Mouse (Mus musculus): ENCODE data around the gene Tsen34. TPM values are rescaled to one million over a fixed set of nuclear protein-coding genes. Genes with fewer than 3 reads are reported as not detected.

The Tsen34 gene
- total and polyA plus RNA-seq, 3 experiments, result 16.0 to 21.7 TPM; not detected in 1

DNA sequence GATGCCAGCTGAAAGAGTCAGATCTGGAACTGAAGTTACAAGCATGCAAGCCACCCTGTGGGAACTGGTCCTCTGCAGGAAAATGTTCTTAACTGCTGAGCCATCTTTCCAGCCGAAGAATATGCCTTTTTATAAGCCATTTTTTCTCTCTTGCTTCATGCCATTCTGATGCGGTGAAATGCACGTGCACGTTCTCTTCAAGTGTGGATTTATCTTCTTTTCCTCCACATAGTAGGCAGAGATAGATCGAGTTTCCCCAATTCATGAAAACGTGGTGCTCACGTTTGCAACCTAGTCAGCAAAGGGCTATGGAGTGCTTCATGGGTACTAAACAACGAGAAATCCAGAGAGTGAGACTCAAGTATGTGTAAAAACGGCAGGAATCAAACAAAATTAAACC is 48.8 kb upstream of the Tsen34 start:
- Histone ChIP-seq H3K9me3 (replicated peaks; ENCODE audit: insufficient read depth, low read length) (no peaks in the 10 kb centered on the region), H3K79me2 (ENCODE audit: control insufficient read depth, insufficient read depth, low read length, poor library complexity) (peaks cover 36% of the 10 kb centered on the region), H3K36me3 (ENCODE audit: control insufficient read depth in 1 of 2, insufficient read depth in 2 of 2, low read length in 2 of 2) (peaks cover 0 to 33% of the 10 kb centered on the region in 2 experiments; a peak in 3 of 4 replicates), H3K4me3 (ENCODE audit: control insufficient read depth in 1 of 2, insufficient read depth in 1 of 2, low read depth in 2 of 2, low read length in 2 of 2) (peak overlapping the region; percentile 44 to 45), H3K9ac (ENCODE audit: control insufficient read depth, low read depth, low read length, poor library complexity, severe bottlenecking) (peak overlapping the region; percentile 28), H3K4me1 (ENCODE audit: control insufficient read depth in 1 of 2, insufficient read depth in 2 of 2, low read length in 2 of 2) (peaks cover 3 to 36% of the 10 kb centered on the region in 2 experiments), H3K27ac (ENCODE audit: control insufficient read depth, low read depth, low read length) (peak overlapping the region; percentile 46), H3K27me3 (ENCODE audit: control insufficient read depth in 1 of 2, insufficient read depth in 2 of 2, low read length in 2 of 2) (no peaks in the 10 kb centered on the region)
- DNase-seq (ENCODE audit: low read depth, low spot score), result no peak
- TF ChIP-seq CTCF (IDR thresholded peaks at IDR 0.05 in 2 of 3, conservative IDR thresholded peaks at IDR 0.05 in 1 of 3; ENCODE audit: control insufficient read depth in 1 of 3, insufficient read depth in 1 of 3, low read depth in 2 of 3, low read length in 3 of 3, poor library complexity in 1 of 3, severe bottlenecking in 1 of 3) (no peak), SIN3A (IDR thresholded peaks at IDR 0.05; ENCODE audit: low read length) (peak; percentile 65; the same call in 1 of the 2 replicates), MEF2A (IDR thresholded peaks at IDR 0.05; ENCODE audit: extremely low read depth, insufficient replicate concordance, low read depth, low read length, poor library complexity, severe bottlenecking) (no peak), NELFE (IDR thresholded peaks at IDR 0.05; ENCODE audit: low read depth, low read length) (no peak), TBP (IDR thresholded peaks at IDR 0.05; ENCODE audit: low read depth, low read length) (no peak), ELF1 (IDR thresholded peaks at IDR 0.05; ENCODE audit: low read depth, low read length) (no peak), CHD1 (IDR thresholded peaks at IDR 0.05; ENCODE audit: low read depth, low read length) (0 out of 2 replicates have a peak, but pooled peaks have one; percentile 67), BHLHE40 (IDR thresholded peaks at IDR 0.05; ENCODE audit: borderline replicate concordance, low read depth, low read length) (peak; percentile 65; the same call in 1 of the 2 replicates), TCF12 (IDR thresholded peaks at IDR 0.05; ENCODE audit: low read depth, low read length) (no peak), NRF1 (IDR thresholded peaks at IDR 0.05; ENCODE audit: insufficient read depth, low read depth, low read length, poor library complexity, severe bottlenecking) (no peak), USF2 (IDR thresholded peaks at IDR 0.05; ENCODE audit: borderline replicate concordance in 1 of 2, insufficient read depth in 1 of 2, low read depth in 1 of 2, low read length in 2 of 2) (no peak), GATA1 (IDR thresholded peaks at IDR 0.05; ENCODE audit: low read depth, low read length) (no peak), POLR2AphosphoS2 (IDR thresholded peaks at IDR 0.05; ENCODE audit: low read length) (no peak), EP300 (IDR thresholded peaks at IDR 0.05; ENCODE audit: low read depth in 1 of 2, low read length in 2 of 2) (no peak), RCOR1 (IDR thresholded peaks at IDR 0.05; ENCODE audit: low read depth, low read length) (no peak), ZNF384 (IDR thresholded peaks at IDR 0.05; ENCODE audit: low read depth, low read length) (no peak), HCFC1 (IDR thresholded peaks at IDR 0.05; ENCODE audit: low read depth, low read length) (no peak), POLR2AphosphoS5 (IDR thresholded peaks at IDR 0.05; ENCODE audit: borderline replicate concordance, low read depth, low read length) (no peak), MYC (IDR thresholded peaks at IDR 0.05; ENCODE audit: low read depth, low read length) (peak; percentile 45; the same call in 1 of the 2 replicates), TAL1 (IDR thresholded peaks at IDR 0.05; ENCODE audit: low read length) (no peak), JUND (IDR thresholded peaks at IDR 0.05; ENCODE audit: low read depth, low read length) (no peak), CHD2 (IDR thresholded peaks at IDR 0.05; ENCODE audit: low read length) (no peak), USF1 (IDR thresholded peaks at IDR 0.05; ENCODE audit: low read depth, low read length) (no peak), KAT2A (conservative IDR thresholded peaks at IDR 0.05; ENCODE audit: low read depth, low read length) (no peak), MXI1 (IDR thresholded peaks at IDR 0.05; ENCODE audit: low read depth, low read length) (peak; percentile 71; the same call in 1 of the 2 replicates), ZC3H11A (IDR thresholded peaks at IDR 0.05; ENCODE audit: low read depth, low read length) (no peak), UBTF (IDR thresholded peaks at IDR 0.05; ENCODE audit: borderline replicate concordance, insufficient read depth, low read depth, low read length) (no peak), MAZ (IDR thresholded peaks at IDR 0.05; ENCODE audit: low read depth, low read length) (no peak), ETS1 (IDR thresholded peaks at IDR 0.05; ENCODE audit: low read depth, low read length) (no peak), SMC3 (IDR thresholded peaks at IDR 0.05; ENCODE audit: low read depth, low read length) (no peak), GABPA (IDR thresholded peaks at IDR 0.05; ENCODE audit: low read depth, low read length) (no peak), RAD21 (IDR thresholded peaks at IDR 0.05; ENCODE audit: low read depth, low read length) (no peak), ZKSCAN1 (IDR thresholded peaks at IDR 0.05; ENCODE audit: low read depth, low read length) (no peak), MAFK (IDR thresholded peaks at IDR 0.05; ENCODE audit: borderline replicate concordance, low read depth, low read length) (no peak), ZMIZ1 (IDR thresholded peaks at IDR 0.05; ENCODE audit: low read depth, low read length) (no peak), MAX (IDR thresholded peaks at IDR 0.05; ENCODE audit: low read length) (peak; percentile 56), POLR2A (IDR thresholded peaks at IDR 0.05; ENCODE audit: control insufficient read depth in 1 of 2, insufficient read depth in 1 of 2, low read depth in 1 of 2, low read length in 2 of 2, poor library complexity in 1 of 2) (no peak), E2F4 (IDR thresholded peaks at IDR 0.05; ENCODE audit: borderline replicate concordance, low read depth, low read length) (no peak)

Data from MEL (cell line).